Mouse (Mus musculus): ENCODE results near the gene Commd8.
"Not testable (repeated sequence)": the region's sequence is repeated elsewhere in the genome, so short reads cannot be mapped to it uniquely, and the experiment has no call there.

Commd8 gene

GRCm38 (mm10) chr5:72164386-72164785 lies 3.6 kb downstream of the Commd8 start:
- DNase-seq = no peak

DNA sequence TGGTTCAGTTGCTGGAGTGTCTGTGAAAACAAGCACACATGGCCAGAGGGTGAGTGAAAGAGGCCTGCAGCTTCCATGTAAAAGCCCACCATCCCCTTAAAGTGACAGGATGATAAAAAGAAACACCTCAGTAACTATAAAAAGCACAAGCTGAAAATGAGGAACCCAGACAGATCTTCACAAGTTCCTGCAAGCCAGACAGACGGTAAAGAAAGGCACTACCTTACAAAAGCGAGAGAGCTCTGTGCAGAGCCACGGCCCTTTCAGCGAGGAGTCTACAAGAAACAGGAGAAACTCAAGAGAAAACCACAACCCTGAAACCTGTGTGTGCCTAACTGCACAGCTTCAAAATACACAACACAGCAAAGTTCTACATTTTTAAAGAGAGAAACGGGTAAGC lies 5.1 kb downstream of the Commd8 start:
- no peak for DNase-seq

- DNase-seq = no peak
Measured at GRCm38 (mm10) chr5:72160781-72161485, 7.1 kb downstream of the Commd8 start.

DNA sequence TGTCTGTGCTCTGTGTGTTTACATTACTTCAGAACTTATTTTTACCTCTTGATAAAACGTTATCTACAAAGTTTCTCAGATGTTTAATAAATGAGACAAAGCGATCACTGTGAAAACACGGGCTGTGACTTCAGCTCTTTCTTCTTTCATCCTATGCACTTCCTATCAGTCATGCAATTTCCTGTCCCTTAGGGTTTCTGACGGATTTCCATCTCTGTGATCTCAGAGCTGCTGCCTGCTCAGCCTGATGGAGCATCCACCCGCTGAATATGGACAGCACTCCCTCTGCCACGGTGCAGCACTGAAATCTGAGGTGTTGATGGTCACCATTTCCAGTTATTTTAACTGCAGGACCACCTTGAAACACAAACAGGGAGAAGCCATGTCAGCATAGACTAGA lies 8.5 kb downstream of the Commd8 start:
- DNase-seq = no peak

DNA sequence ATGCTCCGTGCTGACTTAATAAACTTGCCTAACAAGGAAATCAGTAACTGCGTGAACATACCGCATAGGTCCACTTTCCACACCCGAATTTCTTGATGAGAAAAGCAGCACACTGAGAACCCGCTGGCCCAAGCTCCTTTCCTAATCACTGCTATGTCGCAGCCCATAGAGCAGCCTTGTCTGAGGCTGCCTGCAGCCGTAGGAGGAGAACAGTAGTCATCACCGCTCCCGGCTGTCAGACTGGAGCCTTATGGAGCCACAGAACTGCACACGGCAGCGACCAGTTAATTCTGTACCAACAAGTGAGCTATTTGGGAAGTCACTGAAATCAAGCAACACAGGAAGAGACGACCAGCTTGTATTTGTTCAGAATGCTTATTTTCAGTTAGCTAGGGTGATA lies 9.3 kb downstream of the Commd8 start:
- DNase-seq = no peak

- no peak for DNase-seq
Measured at GRCm38 (mm10) chr5:72156598-72156997, 11.4 kb downstream of the Commd8 start.

GRCm38 (mm10) chr5:72155686-72156085 lies 12.3 kb downstream of the Commd8 start:
- not testable (repeated sequence) for DNase-seq

DNA sequence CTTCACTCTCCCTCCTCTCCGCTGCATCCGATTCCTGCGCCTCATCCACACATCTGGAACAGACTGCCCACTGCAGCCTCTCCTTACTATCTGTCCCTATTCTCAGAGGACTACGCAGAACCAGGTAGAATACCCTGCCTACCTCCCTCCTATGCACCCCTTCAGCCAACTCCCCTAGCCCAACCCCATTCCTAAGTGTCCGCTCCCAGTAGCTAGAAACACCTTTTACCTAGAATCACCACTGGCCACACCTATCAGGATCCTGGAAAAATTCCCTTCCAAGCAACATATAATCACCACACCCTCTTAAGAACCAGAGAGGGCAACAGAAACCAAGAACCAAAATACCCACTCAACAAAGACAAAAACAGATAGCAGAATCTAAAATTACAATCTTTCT lies 17.1 kb downstream of the Commd8 start:
- DNase-seq = no peak

DNA sequence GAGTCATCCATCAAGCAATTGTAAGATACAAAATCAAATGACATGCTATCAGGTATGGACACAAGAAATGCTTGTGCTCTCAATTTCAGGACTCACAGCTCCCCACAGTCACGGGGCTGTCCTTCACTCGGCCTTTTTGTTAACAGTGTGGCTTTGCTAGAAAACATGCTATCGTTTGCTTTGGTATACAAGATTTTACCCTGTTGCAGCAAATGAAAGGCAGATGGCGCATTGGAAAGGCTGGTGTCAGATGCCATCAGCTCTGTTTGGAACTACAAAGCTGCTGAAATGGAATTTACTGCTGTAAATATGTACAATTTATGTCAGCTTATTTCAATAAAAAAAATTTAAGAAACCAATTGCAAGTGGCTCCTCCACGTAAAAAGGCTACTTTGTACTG lies 19.3 kb downstream of the Commd8 start:
- DNase-seq = no peak

- DNase-seq = no peak
Measured at GRCm38 (mm10) chr5:72139619-72140018, 28.4 kb downstream of the Commd8 start.

GRCm38 (mm10) chr5:72138256-72138655 lies 29.7 kb downstream of the Commd8 start:
- DNase-seq = no peak

DNA sequence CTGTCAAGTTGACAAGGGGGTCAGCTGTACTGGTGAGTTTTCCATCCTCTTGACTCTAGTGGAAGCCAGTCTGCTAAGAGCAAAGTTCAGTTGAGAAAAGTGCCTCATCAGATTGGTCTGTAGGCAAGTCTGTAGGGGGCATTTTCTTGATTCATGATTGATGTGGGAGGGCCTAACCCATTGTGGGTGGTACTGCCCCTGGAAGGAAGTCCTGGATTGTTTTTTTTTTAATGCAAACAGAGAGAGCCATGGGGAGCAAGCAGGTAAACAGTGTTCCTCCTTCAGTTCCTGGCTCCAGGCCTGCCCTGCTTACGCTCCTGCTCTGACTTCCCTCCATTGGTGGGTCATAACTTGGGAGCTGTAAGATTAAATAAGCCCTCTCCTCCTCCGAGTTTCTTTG lies 34.1 kb downstream of the Commd8 start:
- no peak for DNase-seq

DNA sequence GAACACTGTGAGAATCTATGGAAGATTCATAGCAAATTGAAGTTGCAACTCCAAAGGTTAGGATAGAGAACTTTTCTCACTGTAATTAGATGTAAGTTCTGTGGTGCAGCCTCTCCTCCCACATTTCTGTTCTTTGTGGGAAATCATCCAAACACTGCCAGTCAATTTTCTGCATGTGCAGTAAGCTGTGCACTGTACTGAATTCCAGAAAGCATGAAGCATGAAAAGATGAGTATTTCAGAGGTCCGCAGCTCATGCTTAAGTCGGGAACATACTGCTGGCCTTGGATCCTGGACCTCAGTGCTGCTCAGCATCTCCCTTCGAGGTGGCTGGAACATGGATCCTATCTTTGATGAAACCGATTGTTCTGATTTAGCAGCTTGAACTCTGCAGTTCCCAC lies 41.3 kb downstream of the Commd8 start:
- no peak for DNase-seq

DNA sequence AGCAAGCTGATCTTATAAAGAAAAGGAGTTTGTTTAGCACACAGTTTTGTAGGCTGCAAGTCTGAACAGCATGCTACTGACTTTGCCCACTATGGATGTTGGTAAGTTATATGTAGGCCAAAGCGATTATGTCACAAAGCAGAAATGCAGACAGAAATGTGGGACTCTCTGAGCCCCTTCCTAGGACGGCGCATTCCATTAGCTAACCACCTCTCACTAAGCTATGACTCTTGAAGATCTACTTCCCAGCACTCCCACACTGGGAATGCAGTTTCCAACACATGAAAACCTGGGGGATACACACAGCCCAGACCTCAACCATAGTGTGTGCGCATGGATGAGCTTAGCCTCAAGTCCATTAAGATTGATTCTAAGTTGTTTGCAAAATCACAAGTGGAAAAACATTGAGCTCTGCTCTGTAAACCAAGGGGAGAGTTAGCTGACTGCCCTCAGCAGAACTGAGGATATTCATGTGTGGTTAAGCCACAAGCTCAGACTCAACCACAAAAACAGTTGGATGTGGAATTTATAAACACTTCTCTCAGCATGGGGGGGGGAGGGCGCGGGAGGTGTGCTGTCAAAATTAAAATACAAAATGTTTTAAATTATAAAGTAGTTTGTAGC lies 45.5 kb downstream of the Commd8 start:
- DNase-seq = no peak
